Mouse (Mus musculus) testis, adult 2 months (tissue): ENCODE data around the gene Dsp. TPM values are rescaled to one million over a fixed set of nuclear protein-coding genes. Genes with fewer than 3 reads are reported as not detected.

Experiments used
- H3K27ac ChIP-seq: fragments of 200-500 bp; 2 replicates; pipeline ENCODE4 v1.5.1; 2012; ENCODE audit warnings: low read depth, low read length; ENCODE audit not compliant: control insufficient read depth, insufficient read depth
- H3K27me3 ChIP-seq: fragments of 200-500 bp; 2 replicates; pipeline ENCODE4 v1.6.1; 2012; ENCODE audit warnings: mild to moderate bottlenecking, low read length, moderate library complexity; ENCODE audit not compliant: control insufficient read depth, insufficient read depth
- H3K36me3 ChIP-seq: fragments of 200-500 bp; 2 replicates; pipeline ENCODE4 v1.6.1; 2012; ENCODE audit warnings: mild to moderate bottlenecking, low read length; ENCODE audit not compliant: control insufficient read depth, insufficient read depth
- H3K4me1 ChIP-seq: fragments of 200-500 bp; 2 replicates; pipeline ENCODE4 v1.6.1; 2012; ENCODE audit warnings: low read length; ENCODE audit not compliant: control insufficient read depth, insufficient read depth
- H3K4me3 ChIP-seq: fragments of 200-500 bp; 2 replicates; pipeline ENCODE4 v1.5.1; 2012; ENCODE audit warnings: low read depth, mild to moderate bottlenecking, low read length, moderate library complexity, mixed read lengths; ENCODE audit not compliant: control insufficient read depth
- CTCF ChIP-seq: fragments of 200-500 bp; IDR thresholded peaks from 2 replicates; pipeline ENCODE4 v1.5.1; 2012; ENCODE audit warnings: low read depth, mild to moderate bottlenecking, inconsistent platforms, low read length, moderate library complexity; ENCODE audit not compliant: control insufficient read depth, insufficient read depth, insufficient replicate concordance
- POLR2A ChIP-seq: fragments of 200-500 bp; IDR thresholded peaks from 2 replicates; pipeline ENCODE4 v1.6.1; 2012; ENCODE audit warnings: low read depth, mild to moderate bottlenecking, inconsistent platforms, low read length, moderate library complexity; ENCODE audit not compliant: control insufficient read depth
- polyA plus RNA-seq: library from polyadenylated mRNA; depleted of rRNA; stranded (reverse); fragments of >200 nt; gene quantifications from 2 replicates; pipeline ENCODE4 v1.2.3, GENCODE M21; 2012

Gene Dsp
- polyA plus RNA-seq, 1 experiment = 0.21 TPM

DNA sequence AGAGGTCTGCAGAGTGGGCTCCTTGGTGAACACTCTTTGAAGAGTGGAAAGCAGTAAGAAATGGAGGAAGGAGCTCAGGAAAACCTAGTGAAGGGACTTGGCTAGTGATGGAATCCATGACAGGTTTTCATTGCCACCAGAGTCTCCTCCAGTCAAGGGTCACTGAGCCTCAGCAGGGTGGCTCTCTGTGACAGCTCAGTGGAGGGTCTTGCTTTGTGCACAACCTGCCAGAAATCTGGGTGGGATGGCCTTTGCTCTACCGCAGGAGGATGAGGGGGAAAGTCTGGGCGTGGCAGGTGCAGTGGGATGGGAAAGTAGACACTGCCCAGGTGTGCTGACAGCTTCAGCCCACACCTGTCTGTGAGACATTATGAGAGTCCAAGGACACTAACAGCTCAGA is 4.4 kb downstream of the Dsp start:
- H3K4me3 ChIP-seq = no peak overlapping the region
- no peak overlapping the region for H3K27ac ChIP-seq
- peaks cover 17% of the 10 kb centered on the region for H3K4me1 ChIP-seq
- TF ChIP-seq CTCF = no peak
- TF ChIP-seq POLR2A = no peak
- H3K27me3 ChIP-seq = peaks cover 3% of the 10 kb centered on the region
- no peaks in the 10 kb centered on the region for H3K36me3 ChIP-seq

DNA sequence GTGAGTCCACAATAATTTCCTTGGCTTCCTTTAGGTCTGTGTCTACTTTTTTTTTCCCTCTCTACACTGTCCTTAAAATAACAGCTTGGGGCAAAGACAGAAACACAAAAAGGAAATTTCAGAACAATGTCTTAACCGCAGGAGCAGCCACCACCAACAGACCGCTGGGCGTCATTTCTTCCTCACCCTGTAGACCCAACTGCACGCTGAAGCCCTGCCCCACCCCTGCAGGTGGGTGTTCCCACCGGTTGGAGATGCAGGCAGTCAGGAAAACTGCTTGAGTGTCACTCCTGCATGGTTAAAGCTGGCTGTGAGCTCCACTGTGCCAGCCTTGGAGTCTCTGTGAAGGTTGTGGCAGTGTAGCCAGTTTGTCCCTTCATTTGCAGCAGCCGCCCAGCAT is 6.5 kb downstream of the Dsp start:
- Histone ChIP-seq H3K27me3 (no peaks in the 10 kb centered on the region), H3K4me3 (no peak overlapping the region), H3K4me1 (peaks cover 2% of the 10 kb centered on the region), H3K27ac (no peak overlapping the region), H3K36me3 (no peaks in the 10 kb centered on the region)
- no peak for TF ChIP-seq POLR2A
- TF ChIP-seq CTCF = no peak

DNA sequence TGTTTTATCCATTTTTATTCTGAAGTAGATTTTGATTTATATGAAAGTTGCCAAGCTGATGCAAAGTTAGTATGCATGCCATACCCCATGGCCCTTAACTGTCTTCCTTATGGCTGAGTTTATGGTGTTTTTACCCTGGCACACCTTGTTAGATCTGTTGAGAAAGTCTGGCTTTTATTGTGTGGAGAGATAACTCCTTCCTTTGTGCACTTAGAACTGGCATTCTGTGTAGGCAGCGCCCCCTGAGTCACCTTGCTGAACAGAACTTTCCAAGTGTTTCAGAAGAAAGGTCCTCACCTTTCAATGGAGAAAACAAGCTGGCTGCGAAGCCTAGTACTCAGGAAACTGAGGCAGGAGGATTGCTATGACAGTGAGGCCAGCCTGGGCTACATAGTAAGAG is 10.9 kb downstream of the Dsp start:
- TF ChIP-seq POLR2A (no peak), CTCF (no peak)
- Histone ChIP-seq H3K4me3 (no peak overlapping the region), H3K4me1 (no peaks in the 10 kb centered on the region), H3K27me3 (no peaks in the 10 kb centered on the region), H3K27ac (no peak overlapping the region), H3K36me3 (no peaks in the 10 kb centered on the region)

DNA sequence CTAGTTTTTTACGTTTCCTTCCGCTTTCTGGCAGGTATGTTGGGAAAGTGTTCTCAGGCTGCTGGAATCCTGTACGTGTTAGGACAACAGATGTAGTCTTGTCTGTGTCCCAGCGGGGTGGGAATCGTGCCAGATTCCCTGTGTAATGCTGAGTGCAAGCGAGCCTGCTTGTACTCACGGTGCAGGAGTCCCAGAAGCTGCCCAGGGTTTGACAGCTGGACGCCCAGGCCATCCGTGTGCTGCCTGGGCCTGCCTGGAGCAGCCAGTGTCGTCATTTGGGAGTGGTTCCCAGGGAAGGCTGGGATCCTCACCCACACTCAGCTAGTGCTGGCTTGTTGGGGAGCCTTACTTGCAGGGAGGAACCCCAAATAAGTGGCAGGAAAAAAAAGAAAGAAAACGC is 11.6 kb downstream of the Dsp start:
- H3K27me3 ChIP-seq = no peaks in the 10 kb centered on the region
- H3K4me3 ChIP-seq = no peak overlapping the region
- H3K36me3 ChIP-seq = no peaks in the 10 kb centered on the region
- H3K4me1 ChIP-seq = no peaks in the 10 kb centered on the region
- TF ChIP-seq POLR2A (no peak), CTCF (no peak)
- no peak overlapping the region for H3K27ac ChIP-seq

DNA sequence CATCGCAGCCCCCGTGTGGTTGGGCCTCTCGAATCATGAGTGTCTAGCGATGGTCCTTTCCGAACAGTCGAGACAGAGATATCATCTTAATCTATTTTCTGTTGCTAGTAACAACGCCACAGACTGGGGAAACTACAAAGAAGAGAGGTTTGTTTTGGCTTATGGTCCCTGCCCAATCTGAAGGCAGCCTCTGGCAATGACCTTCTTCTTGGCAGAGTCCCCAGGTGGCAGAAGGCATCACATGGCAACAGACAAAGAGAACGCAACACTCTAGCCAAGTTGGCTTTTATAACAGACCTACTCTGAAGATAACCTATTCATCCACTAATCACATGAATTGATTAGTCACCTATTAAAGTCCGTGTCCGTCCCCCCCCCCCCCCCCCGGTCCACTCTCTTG is 13.8 kb downstream of the Dsp start:
- TF ChIP-seq CTCF = no peak
- no peak for TF ChIP-seq POLR2A
- no peak overlapping the region for H3K27ac ChIP-seq
- H3K4me3 ChIP-seq = no peak overlapping the region
- H3K4me1 ChIP-seq = no peaks in the 10 kb centered on the region
- no peaks in the 10 kb centered on the region for H3K27me3 ChIP-seq
- no peaks in the 10 kb centered on the region for H3K36me3 ChIP-seq

DNA sequence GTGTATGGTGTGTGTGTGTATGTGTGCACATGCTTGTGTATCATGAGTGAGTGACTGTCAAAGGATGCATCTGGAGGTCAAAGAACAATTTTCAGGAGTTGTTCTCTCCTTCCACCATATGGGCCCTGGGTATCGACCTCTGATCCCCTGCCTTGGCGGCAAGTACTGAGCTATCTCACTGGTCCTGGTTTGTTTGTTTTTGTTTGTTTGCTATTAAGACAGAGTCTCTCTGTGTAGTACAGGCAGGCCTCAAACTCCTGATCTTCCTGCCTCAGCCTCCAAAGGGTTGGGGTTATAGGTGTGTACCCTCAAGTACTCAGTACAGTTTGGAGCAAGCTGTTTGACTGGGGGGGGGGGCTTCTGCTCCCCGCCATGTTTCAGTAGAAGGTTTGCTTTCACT is 16.0 kb downstream of the Dsp start:
- no peak overlapping the region for H3K4me3 ChIP-seq
- no peaks in the 10 kb centered on the region for H3K36me3 ChIP-seq
- TF ChIP-seq POLR2A (no peak), CTCF (no peak)
- H3K27ac ChIP-seq = no peak overlapping the region
- H3K27me3 ChIP-seq = no peaks in the 10 kb centered on the region
- H3K4me1 ChIP-seq = no peaks in the 10 kb centered on the region; the same call in 1 of the 2 replicates

DNA sequence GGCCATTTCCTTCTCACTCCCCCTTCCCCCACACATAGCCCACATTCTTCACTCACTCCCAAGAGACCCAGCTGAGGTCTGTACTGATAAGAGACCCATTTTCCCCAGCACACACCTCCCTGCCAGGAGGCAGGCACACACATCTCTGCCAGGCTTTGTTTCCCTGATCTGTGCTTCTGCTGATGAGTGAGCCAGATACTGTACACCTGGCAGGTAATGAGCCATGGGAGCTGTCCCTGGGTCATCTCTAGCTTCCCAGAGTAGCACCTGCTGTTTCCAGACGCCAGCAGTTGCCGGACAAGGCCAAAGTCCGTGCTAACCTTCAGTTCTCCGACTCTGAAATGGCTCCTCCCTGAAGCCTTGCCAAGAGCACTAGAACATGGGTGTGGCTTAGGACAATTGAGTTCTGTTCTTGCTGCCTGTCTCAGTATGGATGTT is 19.6 kb downstream of the Dsp start:
- Histone ChIP-seq H3K27ac (no peak overlapping the region), H3K4me1 (no peaks in the 10 kb centered on the region; the same call in 1 of the 2 replicates), H3K4me3 (no peak overlapping the region), H3K36me3 (no peaks in the 10 kb centered on the region), H3K27me3 (no peaks in the 10 kb centered on the region)
- no peak for TF ChIP-seq CTCF
- no peak for TF ChIP-seq POLR2A

DNA sequence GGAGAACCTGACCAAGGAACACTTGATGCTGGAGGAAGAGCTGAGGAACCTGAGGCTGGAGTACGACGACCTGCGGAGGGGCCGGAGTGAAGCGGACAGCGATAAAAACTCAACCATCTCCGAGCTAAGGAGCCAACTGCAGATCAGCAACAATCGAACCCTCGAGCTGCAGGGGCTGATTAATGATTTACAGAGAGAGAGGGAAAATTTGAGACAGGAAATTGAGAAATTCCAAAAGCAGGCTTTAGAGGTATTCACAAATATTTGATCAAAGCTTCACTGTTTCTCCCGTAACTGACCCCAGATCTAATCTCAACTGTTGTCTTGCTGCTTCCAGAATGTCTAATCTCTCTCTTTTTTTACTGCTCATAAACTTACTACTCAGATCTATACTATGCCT is 42.3 kb downstream of the Dsp start:
- Histone ChIP-seq H3K36me3 (no peaks in the 10 kb centered on the region), H3K4me3 (no peak overlapping the region), H3K27me3 (no peaks in the 10 kb centered on the region), H3K4me1 (peaks cover 23% of the 10 kb centered on the region), H3K27ac (no peak overlapping the region)
- TF ChIP-seq POLR2A (no peak), CTCF (no peak)
